Mouse (Mus musculus): ENCODE measurements around the gene Btd. TPM values are rescaled to one million over a fixed set of nuclear protein-coding genes. Genes with fewer than 3 reads are reported as not detected.

The Btd gene
- total and polyA plus RNA-seq, 2 experiments: 42.3 to 103 TPM

GRCm38 (mm10) chr14:31664100-31664902 is 23.5 kb downstream of the Btd start:
- peaks cover 9% of the 10 kb centered on the region for H3K4me1 ChIP-seq (ENCODE audit: control insufficient read depth, insufficient read depth, low read length)
- 77% methylated on average over 18 of the region's 18 CpGs for WGBS
- H3K27me3 ChIP-seq (ENCODE audit: control insufficient read depth, insufficient read depth, low read length): no peaks in the 10 kb centered on the region
- no peaks in the 10 kb centered on the region; the same call in 1 of the 2 replicates for H3K36me3 ChIP-seq (ENCODE audit: control insufficient read depth, insufficient read depth, low read length)
- no peak for TF ChIP-seq CTCF (IDR thresholded peaks at IDR 0.05; ENCODE audit: low read depth, low read length)
- no peak for TF ChIP-seq POLR2A (IDR thresholded peaks at IDR 0.05; ENCODE audit: extremely low read depth, insufficient read depth, low read length)
- no peak overlapping the region for H3K9ac ChIP-seq (ENCODE audit: low read depth, low read length)
- peaks cover 3% of the 10 kb centered on the region; the same call in 1 of the 2 replicates for H3K79me2 ChIP-seq (ENCODE audit: control insufficient read depth, insufficient read depth, low read length)
- no peak overlapping the region for H3K27ac ChIP-seq (replicated peaks; ENCODE audit: insufficient read depth, low read depth, low read length)
- H3K4me3 ChIP-seq (ENCODE audit: insufficient read depth, low read depth, low read length): no peak overlapping the region
- DNase-seq (ENCODE audit: extremely low read depth, low read depth, low spot score): no peak

DNA sequence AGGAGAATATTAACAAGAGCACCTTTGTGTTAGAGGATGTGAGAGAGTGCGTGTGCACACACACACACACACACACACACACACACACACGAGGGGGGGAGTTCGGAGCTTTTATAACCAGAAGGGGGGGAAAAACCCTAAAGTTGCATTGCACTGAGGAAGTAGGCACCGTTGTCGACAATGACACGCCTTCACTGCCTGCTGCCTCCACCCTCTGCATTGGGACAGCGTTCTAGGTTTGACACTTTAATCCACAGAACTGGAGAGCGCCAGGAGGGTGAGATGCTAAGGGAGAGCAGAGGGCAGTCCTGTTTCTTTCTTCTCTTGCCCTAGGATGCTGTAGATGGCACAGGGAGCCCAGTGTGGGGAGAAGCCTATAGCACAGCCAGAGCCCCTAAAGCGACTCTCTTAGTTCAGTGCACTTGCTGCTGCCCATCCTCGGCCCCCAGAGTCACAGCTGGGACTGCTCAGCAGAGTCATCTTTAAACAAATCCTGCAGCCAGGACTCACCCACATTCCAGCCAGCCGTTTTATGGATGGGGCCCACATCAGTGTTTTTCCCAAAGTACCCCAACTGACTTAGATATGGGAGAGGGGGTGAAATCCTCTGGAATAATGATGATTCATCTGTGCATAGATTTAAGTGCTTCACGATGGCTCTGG is 24.2 kb downstream of the Btd start:
- H3K27ac ChIP-seq (replicated peaks; ENCODE audit: insufficient read depth, low read depth, low read length): no peak overlapping the region
- TF ChIP-seq POLR2A (IDR thresholded peaks at IDR 0.05; ENCODE audit: extremely low read depth, insufficient read depth, low read length) (no peak), CTCF (IDR thresholded peaks at IDR 0.05; ENCODE audit: low read depth, low read length) (no peak)
- 83% methylated on average over 12 of the region's 12 CpGs for WGBS
- H3K36me3 ChIP-seq (ENCODE audit: control insufficient read depth, insufficient read depth, low read length): no peaks in the 10 kb centered on the region; the same call in 1 of the 2 replicates
- H3K4me3 ChIP-seq (ENCODE audit: insufficient read depth, low read depth, low read length): no peak overlapping the region
- no peak overlapping the region for H3K9ac ChIP-seq (ENCODE audit: low read depth, low read length)
- H3K27me3 ChIP-seq (ENCODE audit: control insufficient read depth, insufficient read depth, low read length): no peaks in the 10 kb centered on the region
- H3K4me1 ChIP-seq (ENCODE audit: control insufficient read depth, insufficient read depth, low read length): peaks cover 14% of the 10 kb centered on the region
- DNase-seq (ENCODE audit: extremely low read depth, low read depth, low spot score): no peak
- H3K79me2 ChIP-seq (ENCODE audit: control insufficient read depth, insufficient read depth, low read length): no peaks in the 10 kb centered on the region

DNA sequence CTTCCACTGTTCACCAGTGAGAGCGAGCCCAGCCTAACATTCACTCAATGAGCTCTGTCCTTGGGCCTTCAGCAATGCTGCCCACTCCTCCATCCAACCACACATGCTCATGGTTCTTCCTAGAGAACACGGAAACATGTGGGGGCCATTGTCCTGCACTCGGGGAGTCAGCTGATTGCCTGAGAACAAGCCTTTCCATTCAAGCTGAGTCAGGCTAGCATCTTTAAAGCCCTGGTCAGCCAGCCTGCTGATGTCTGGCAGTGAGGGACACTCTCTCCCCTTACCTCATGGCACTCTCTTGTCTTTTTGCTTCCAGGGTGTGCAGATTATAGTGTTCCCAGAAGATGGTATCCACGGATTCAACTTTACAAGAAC is 24.7 kb downstream of the Btd start:
- H3K79me2 ChIP-seq (ENCODE audit: control insufficient read depth, insufficient read depth, low read length): no peaks in the 10 kb centered on the region
- no peak overlapping the region for H3K9ac ChIP-seq (ENCODE audit: low read depth, low read length)
- WGBS: 90% methylated on average over 4 of the region's 4 CpGs
- H3K36me3 ChIP-seq (ENCODE audit: control insufficient read depth, insufficient read depth, low read length): no peaks in the 10 kb centered on the region; the same call in 1 of the 2 replicates
- TF ChIP-seq POLR2A (IDR thresholded peaks at IDR 0.05; ENCODE audit: extremely low read depth, insufficient read depth, low read length) (no peak), CTCF (IDR thresholded peaks at IDR 0.05; ENCODE audit: low read depth, low read length) (no peak)
- H3K27me3 ChIP-seq (ENCODE audit: control insufficient read depth, insufficient read depth, low read length): no peaks in the 10 kb centered on the region
- H3K27ac ChIP-seq (replicated peaks; ENCODE audit: insufficient read depth, low read depth, low read length): no peak overlapping the region
- no peak for DNase-seq (ENCODE audit: extremely low read depth, low read depth, low spot score)
- no peak overlapping the region for H3K4me3 ChIP-seq (ENCODE audit: insufficient read depth, low read depth, low read length)
- H3K4me1 ChIP-seq (ENCODE audit: control insufficient read depth, insufficient read depth, low read length): peaks cover 18% of the 10 kb centered on the region

- peaks cover 16% of the 10 kb centered on the region for H3K4me1 ChIP-seq (ENCODE audit: control insufficient read depth, insufficient read depth, low read length)
- no peak overlapping the region for H3K27ac ChIP-seq (replicated peaks; ENCODE audit: insufficient read depth, low read depth, low read length)
- no peaks in the 10 kb centered on the region; the same call in 1 of the 2 replicates for H3K36me3 ChIP-seq (ENCODE audit: control insufficient read depth, insufficient read depth, low read length)
- H3K79me2 ChIP-seq (ENCODE audit: control insufficient read depth, insufficient read depth, low read length): no peaks in the 10 kb centered on the region
- WGBS: 97% methylated on average over 28 of the region's 28 CpGs
- no peak overlapping the region for H3K4me3 ChIP-seq (ENCODE audit: insufficient read depth, low read depth, low read length)
- no peaks in the 10 kb centered on the region for H3K27me3 ChIP-seq (ENCODE audit: control insufficient read depth, insufficient read depth, low read length)
- DNase-seq (ENCODE audit: extremely low read depth, low read depth, low spot score): no peak
- TF ChIP-seq CTCF (IDR thresholded peaks at IDR 0.05; ENCODE audit: low read depth, low read length): no peak
- no peak for TF ChIP-seq POLR2A (IDR thresholded peaks at IDR 0.05; ENCODE audit: extremely low read depth, insufficient read depth, low read length)
- H3K9ac ChIP-seq (ENCODE audit: low read depth, low read length): no peak overlapping the region
Measured at GRCm38 (mm10) chr14:31666931-31667705, 26.3 kb downstream of the Btd start.

DNA sequence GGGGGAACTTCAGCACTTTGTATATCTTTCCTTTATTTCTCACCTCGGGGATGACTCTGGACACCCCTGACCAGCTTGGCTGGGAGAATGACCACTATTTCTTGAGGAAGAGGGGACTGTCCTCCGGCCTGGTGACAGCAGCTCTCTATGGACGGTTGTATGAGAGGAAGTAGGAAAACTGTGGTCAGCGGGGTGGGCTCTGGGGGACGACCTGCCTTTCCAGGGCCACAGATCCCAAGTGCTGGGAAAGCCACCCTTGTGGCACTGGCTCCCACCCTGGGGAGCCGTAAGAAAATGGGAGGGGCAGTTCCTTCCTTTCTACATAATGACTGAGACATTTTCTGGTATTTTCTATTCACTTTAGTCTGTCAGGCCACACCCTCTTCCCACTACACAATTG is 26.9 kb downstream of the Btd start:
- no peak for DNase-seq (ENCODE audit: extremely low read depth, low read depth, low spot score)
- H3K27me3 ChIP-seq (ENCODE audit: control insufficient read depth, insufficient read depth, low read length): no peaks in the 10 kb centered on the region
- WGBS: 88% methylated on average over 6 of the region's 6 CpGs
- H3K4me1 ChIP-seq (ENCODE audit: control insufficient read depth, insufficient read depth, low read length): peaks cover 14% of the 10 kb centered on the region
- TF ChIP-seq CTCF (IDR thresholded peaks at IDR 0.05; ENCODE audit: low read depth, low read length) (no peak), POLR2A (IDR thresholded peaks at IDR 0.05; ENCODE audit: extremely low read depth, insufficient read depth, low read length) (no peak)
- H3K27ac ChIP-seq (replicated peaks; ENCODE audit: insufficient read depth, low read depth, low read length): no peak overlapping the region
- H3K79me2 ChIP-seq (ENCODE audit: control insufficient read depth, insufficient read depth, low read length): no peaks in the 10 kb centered on the region
- H3K9ac ChIP-seq (ENCODE audit: low read depth, low read length): no peak overlapping the region
- H3K36me3 ChIP-seq (ENCODE audit: control insufficient read depth, insufficient read depth, low read length): no peaks in the 10 kb centered on the region; the same call in 1 of the 2 replicates
- no peak overlapping the region for H3K4me3 ChIP-seq (ENCODE audit: insufficient read depth, low read depth, low read length)
